Mouse (Mus musculus) right cerebral cortex, adult 2 months (tissue): ENCODE measurements at regions not wholly inside any gene's neighbourhood (a gene's known extent, or its start where the extent isn't known, plus 50 kb on each side); places are given as distances from the start of the nearest gene placed in this dataset.

Source experiments
- DNase-seq, 2 experiments: peaks; one replicate each; pipeline ENCODE4 v3.0.0; 2021 to 2022; ENCODE audit warnings: low spot score in 2 of 2

DNA sequence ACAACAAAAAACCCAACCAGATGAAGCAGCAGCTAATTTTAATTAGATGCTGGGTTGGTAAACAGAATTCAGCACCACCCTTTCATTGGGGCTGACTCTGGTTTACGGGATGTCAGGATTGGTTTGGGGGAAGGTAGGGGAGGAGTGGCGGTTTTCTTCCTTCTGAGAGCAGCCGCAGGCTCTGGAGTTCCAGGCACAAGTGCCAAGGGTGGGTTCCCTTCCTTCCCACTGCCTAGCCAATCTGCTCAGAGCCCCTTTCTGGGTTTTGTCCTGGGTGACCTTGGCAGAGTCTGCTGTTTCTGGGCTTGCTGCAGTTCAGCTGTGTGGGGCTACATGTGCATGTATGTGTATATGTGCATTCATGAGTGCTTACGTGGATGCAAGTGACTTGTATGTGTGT lies 260.5 kb upstream of the Gm4791 start:
- DNase-seq = no peak

- DNase-seq = no peak
Observed at GRCm38 (mm10) chr9:46737446-46737845, 261.1 kb upstream of the Gm4791 start.

- DNase-seq = no peak
Observed at GRCm38 (mm10) chr9:46736232-46736631, 262.3 kb upstream of the Gm4791 start.

- peak; percentile 95 to 97 for DNase-seq
Observed at GRCm38 (mm10) chr9:46735664-46736067, 262.9 kb upstream of the Gm4791 start.

GRCm38 (mm10) chr9:46728465-46728864 lies 270.1 kb upstream of the Gm4791 start:
- DNase-seq = peak; percentile 32 to 40

DNA sequence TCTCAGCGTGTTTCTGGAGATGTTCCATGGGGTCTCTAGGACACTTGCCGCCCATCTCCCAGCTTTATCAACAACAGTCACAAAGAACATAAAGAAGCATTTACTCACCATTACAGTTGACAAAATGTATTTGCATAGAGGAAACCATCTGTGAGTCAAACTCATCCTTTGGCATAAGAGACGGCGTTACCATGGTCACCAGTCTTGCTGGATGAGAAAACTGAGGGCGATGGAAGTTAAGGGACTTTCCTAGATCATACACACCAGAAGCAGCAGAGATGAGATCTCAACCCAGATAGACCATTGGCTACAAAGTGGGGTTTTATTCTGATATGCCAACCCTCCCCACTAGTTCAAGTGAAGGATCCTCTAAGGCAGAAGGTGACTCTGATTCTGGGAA lies 274.3 kb upstream of the Gm4791 start:
- DNase-seq = peak; percentile 62

GRCm38 (mm10) chr9:46713415-46713814 lies 285.1 kb upstream of the Gm4791 start:
- peak in 1 of 2 experiments; percentile 41 for DNase-seq

DNA sequence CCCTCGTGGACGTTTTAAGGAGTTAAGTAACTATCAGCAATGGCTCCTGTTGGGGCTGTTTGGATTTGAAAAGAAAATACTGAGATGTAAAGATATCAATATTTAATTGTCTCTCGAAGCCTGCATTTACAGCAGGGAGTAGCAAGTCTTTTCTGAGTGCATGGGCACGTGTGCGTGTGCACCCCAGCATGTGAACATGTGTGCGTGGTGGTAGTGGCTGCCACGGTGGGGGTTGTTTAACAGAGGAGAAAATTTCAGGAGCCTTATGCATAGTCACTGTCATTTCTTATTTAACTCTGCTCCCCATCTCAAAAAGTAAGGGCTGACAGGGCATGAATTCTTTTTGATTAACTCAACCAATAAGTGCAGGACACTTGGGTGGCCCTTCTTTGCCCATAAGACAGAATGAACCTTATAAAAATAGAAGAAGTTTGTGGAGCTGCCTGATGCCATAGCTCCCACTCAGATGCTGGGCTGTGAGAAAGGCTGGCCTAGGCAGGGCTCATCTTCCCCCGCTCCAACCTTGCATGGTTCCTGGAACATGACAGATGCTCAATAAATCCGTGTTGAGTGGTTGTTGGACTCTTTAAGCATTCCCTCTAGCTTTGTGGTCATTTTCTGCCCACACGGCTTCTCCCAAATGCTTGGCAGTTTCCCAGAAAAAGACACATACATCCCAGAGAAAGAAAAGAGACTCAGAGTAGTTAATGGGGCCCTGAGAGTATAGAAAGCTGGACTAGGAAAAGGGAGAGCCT lies 294.2 kb upstream of the Gm4791 start:
- peak; percentile 68 to 69 for DNase-seq

DNA sequence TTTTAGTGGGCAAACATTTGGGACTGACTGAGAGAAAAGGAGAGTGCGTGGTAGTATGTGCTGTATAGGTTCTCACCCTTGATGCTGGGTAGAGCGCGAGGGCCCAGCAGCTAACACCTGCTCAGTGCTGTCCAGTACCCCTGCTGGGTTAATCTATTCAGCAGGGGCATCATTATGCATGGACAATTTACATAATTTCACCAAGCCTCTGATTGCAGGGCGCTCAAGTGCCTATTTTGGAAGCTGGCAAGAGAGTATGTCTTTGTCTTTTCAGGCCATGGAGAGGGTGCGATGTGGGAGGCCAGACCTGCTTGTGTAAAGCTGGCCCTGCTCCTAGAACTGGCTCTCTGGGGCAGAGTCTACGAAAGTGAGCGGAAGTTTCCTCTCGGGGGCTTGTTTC lies 294.9 kb upstream of the Gm4791 start:
- DNase-seq = peak; percentile 26 to 33

DNA sequence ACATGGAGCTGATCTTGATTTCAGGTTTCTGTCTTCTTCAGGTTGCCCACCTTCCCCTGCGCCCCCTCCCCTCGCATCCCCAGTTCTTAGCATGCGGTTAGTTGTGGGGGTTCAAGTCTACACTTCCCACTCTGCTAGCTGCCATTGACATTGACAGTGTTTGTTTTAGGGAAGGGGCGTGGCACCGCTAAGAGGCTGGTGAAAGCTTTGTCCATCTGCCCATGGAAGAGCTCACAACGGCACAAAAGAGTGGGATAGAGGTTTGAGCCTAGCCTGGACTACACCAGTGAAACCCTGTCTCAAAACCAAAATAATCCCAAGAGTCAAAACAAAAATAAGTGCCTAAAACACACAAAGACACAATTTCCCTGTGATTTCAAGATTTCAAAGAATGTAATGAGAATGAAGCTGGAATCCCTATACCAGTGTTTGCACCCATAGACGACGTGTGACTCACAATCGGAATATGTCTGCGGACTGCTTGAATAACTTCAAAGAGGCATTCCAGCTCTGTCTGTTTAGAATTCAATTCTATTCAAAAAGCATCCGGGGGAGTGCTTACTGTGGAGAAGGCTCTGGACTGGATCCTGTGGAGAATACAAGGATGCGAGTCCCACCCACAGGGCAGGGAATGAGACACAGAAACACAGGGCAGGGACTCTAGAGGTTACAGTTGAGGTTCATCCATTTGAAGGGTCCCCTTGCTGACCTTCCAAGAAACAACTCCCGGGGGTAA lies 295.5 kb upstream of the Gm4791 start:
- DNase-seq = peak; percentile 24 to 53

DNA sequence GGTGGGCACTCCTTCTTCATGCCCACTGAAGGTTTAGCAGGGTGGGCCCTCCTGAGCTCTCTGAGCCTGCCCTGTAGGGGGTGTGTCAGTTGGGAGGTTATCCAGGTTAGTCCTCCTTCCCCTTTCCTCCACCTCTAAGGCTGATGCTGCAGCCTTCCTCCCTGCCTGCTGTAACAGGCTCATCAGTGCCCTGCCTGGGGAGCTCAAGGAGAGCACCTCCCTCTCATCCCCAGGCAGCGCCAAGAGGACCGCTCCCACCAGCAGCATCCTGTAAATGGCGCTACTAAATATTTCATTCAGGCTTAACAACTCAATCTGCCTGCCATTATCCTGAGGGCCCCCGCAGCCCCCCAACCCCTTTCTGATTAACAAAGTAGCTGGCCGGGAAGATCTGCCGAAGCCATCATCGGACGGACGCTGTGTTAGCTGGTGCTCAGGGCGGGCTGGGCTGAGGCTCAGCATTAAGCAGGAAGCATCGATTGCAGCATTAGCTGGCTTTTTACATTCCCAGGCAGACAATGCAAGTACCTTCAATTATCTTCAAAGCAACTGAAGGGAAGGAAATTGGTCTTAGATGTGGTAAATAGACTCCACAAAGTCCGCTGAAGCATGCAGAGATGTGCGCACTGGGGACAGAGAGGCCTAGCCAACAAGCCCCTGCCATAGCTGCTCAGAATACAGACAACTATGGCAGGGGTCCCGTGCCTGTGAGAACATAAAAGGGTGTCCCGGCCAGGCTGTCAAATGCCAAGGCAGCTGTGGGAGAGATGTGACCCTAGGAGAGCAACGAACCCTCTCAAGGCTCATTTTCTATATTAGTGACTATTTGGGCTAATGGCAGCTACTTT lies 296.3 kb upstream of the Gm4791 start:
- no peak for DNase-seq

DNA sequence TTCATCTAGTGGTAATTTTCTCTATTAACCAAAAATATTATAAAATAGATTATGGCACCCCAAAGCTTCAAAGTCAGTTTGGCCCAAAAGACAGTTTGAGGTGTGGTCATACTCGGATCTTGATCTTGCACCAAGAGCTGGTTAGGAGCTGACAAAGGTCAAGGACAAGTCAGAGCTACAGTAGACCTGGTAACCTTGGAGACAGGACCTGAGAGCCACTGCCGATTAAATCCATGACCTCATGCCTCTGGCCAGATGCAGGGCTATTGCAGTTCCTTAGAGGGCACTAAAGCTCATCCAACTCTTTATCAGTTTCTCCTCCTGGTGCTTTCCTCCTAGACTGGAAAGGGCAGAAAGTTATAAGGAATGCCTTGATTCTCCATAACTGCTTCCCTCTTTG lies 302.4 kb upstream of the Gm4791 start:
- no peak for DNase-seq

- DNase-seq = no peak
Observed at GRCm38 (mm10) chr9:46689331-46689730, 309.2 kb upstream of the Gm4791 start.

DNA sequence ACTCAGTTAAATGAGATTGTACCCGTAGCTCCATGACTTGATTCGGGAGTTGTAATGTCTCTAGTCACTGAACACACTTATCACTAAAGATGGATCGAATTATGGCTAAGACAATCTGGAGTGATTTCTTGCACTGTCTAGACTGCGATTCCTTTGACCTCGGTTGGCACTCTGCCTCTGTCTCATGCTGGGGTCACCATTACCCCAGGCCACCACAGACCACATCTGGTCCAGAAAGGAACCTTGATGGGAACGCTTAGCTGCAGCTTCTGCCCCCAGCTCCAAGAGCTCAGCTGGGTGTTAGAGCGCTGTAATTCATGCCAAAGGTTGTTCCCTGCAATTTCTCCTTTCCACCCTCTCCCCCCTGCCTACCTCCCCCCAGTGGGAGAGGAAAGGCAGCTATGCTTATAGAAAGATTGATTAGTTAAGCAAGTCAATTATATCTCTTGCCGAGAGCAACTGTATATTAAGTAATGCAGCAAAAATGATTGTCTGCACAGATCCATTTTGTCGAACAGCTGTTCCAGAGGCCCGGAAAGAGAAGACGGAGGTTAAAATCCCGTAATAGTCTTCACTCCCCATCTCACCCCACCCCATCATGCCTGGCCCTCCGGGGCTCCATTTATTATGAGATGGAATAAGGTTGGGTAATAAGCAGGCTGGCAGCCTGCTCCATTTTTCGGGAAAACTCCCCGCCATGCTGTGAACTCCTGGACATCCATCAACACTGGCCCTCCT lies 314.3 kb upstream of the Gm4791 start:
- no peak for DNase-seq

- no peak for DNase-seq
Observed at GRCm38 (mm10) chr9:46672050-46672449, 326.5 kb upstream of the Gm4791 start.

- DNase-seq = peak; percentile 33 to 49
Observed at GRCm38 (mm10) chr9:46654422-46654821, 334.6 kb upstream of the 4931429L15Rik start.

DNA sequence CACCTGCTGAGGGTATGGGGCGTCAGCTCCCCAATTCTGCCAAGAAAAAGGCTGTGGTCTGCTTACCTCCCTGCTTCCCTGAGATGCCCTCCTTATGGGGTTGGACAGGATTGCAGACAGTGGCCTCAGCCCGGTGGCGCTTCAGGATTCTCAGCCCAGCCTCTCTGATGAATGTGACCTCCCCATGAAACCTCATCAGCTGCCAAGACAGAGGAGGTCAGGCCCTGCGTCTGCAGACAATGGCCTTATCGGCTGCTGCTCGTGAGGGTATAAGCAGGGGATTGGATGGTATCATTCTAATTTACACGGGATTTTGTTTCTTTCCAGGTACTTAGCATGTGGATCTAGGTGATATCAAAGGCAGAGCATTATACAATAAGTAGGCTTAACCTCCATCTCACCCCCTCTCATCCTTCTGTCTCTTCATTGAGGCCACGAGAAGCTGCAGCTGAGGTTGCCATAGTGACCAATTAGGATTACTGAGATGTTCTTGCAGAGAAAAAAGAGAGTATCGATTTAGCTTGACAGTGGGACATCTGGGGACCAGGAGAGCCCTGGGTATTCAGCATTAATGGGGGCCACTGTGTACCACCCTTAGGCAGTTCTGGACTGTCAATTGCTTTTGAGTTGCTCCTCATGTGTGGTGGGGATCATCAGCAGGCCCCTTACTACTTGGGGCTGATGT lies 327.6 kb upstream of the 4931429L15Rik start:
- no peak for DNase-seq

- no peak for DNase-seq
Observed at GRCm38 (mm10) chr9:46645469-46645884, 325.7 kb upstream of the 4931429L15Rik start.

GRCm38 (mm10) chr9:46643551-46643950 lies 323.8 kb upstream of the 4931429L15Rik start:
- no peak for DNase-seq

DNA sequence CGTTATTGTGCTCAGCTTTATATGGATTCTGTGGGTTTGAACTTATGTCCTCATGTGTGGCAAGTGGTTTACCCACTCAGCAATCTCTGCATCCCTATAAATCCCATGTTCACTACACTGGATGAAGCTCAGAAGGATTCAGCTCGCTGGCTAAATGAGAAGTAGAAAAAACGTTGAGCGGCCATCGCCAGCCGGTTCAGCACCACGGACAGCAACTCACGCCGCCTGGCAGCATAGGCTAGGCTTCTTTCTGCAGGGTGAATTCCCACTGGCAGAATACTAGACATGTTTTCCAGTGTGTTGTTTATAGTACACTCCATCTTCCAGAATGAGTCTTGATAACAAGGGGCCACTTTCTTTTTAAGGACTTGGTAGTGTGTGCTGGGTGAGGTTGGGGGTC lies 322.9 kb upstream of the 4931429L15Rik start:
- no peak for DNase-seq
